Mouse (Mus musculus): ENCODE results near the gene Kncn.

Gene Kncn

DNA sequence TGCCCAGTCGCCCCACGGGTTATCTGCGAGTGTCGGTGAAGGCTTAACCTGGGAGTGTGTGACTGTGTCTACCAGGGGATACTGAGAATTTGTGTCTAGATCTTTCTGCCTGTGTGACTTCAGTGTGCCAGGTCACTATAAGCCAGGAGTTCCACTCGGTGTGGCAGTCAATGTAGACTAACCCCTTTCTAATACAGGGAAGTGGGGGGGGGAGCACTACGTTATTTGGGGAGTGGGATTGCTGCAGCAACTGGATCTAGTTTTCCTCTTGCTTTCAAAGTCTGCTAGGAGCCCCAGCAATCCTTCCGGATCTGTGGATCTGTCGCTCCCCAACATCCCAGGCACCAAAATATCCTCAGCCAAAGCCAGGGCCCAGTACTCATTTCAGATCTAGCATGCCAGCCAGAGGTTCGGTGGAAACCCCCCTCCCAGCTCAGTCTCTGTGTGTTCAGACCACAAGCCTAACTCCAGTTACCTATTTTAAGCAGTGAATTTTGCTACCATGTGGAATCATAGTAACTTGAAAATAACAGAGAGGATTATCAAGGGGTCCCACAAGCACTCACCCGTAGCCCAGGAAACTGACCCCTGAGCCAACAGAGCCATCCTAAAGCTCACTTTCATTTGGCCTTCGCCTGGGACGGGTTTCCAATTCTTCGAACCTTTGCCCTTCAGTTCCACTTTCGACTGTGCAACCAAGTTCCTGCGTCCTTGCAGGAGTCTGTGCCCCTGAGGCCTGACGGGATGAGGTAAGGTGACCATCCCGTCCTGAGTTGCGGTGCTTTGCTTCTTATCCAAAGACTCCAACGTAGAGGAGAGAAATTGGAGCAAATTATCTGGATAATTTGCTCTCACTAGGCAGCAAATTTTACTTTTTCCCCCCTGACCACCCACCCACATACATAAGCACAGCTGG, 53.1 kb downstream of the Kncn start:
- DNase-seq (ENCODE audit: low spot score) = no peak

GRCm38 (mm10) chr4:115938276-115939160, 54.3 kb downstream of the Kncn start:
- DNase-seq (ENCODE audit: low spot score) = peak; percentile 32

Data from yolk sac, embryonic 10.5 days (tissue).